Mouse (Mus musculus): Measurements from ENCODE around the gene Egln3.

- no peak for TF ChIP-seq POLR2A (IDR thresholded peaks at IDR 0.05; ENCODE audit: low read depth, low read length)
- no peak for TF ChIP-seq CTCF (IDR thresholded peaks at IDR 0.05; ENCODE audit: extremely low read depth, insufficient read length, insufficient replicate concordance, low read depth, low read length)
These were observed 56.6 kb downstream of the Egln3 start for GRCm38 (mm10) chr12:54146943-54147556.
